Mouse (Mus musculus) lung, embryonic 14.5 days (tissue): ENCODE results near the gene Wfdc12. TPM values are rescaled to one million over a fixed set of nuclear protein-coding genes. Genes with fewer than 3 reads are reported as not detected.

Experiments
- ATAC-seq: fragments of 200-750 bp; cut with Nextera tagmentation; 2 replicates; pipeline ENCODE4 v1.8.0; 2017; ENCODE audit warnings: mild to moderate bottlenecking, moderate TSS enrichment, moderate library complexity; ENCODE audit not compliant: insufficient read depth
- DNase-seq: peaks from one replicate; pipeline ENCODE4 v3.0.0-alpha.2; 2015
- H3K27ac ChIP-seq: fragments of 300-500 bp; sonication (generic); 2 replicates; pipeline ENCODE4 v1.5.1; 2014; ENCODE audit warnings: low read depth, mild to moderate bottlenecking, moderate library complexity
- H3K27me3 ChIP-seq: fragments of 300-500 bp; sonication (generic); 2 replicates; pipeline ENCODE4 v1.6.1; 2014; ENCODE audit warnings: low read length, control low read depth; ENCODE audit not compliant: insufficient read depth
- H3K36me3 ChIP-seq: fragments of 300-500 bp; sonication (generic); 2 replicates; pipeline ENCODE4 v1.6.1; 2014; ENCODE audit warnings: control low read depth; ENCODE audit not compliant: insufficient read depth
- H3K4me1 ChIP-seq: fragments of 300-500 bp; sonication (generic); 2 replicates; pipeline ENCODE4 v1.6.1; 2014; ENCODE audit warnings: antibody characterized with exemption, control low read depth; ENCODE audit not compliant: insufficient read depth
- H3K4me2 ChIP-seq: fragments of 300-500 bp; sonication (generic); 2 replicates; pipeline ENCODE4 v1.6.1; 2014; ENCODE audit warnings: mild to moderate bottlenecking
- H3K4me3 ChIP-seq: fragments of 300-500 bp; sonication (generic); 2 replicates; pipeline ENCODE4 v1.5.1; 2014; ENCODE audit warnings: low read depth, low read length
- H3K9ac ChIP-seq: fragments of 300-500 bp; sonication (generic); 2 replicates; pipeline ENCODE4 v1.6.1; 2014
- H3K9me3 ChIP-seq: fragments of 300-500 bp; sonication (generic); 2 replicates; pipeline ENCODE4 v1.6.1; 2016; ENCODE audit warnings: low read depth, low read length, control low read depth
- CTCF ChIP-seq: IDR thresholded peaks from 2 replicates; pipeline ENCODE4 v1.5.1; 2016; ENCODE audit warnings: antibody characterized with exemption, low read depth
- WGBS: fragments of 180-500 bp; shearing (Covaris S2); extraction: QIAGEN DNeasy Blood & Tissue Kit; methylation state at CpG from one replicate; pipeline ENCODE4 v1.1.7; 2014; 5-methylcytosine and 5-hydroxymethylcytosine counted together
- polyA plus RNA-seq: library from polyadenylated mRNA; unstranded; fragments of >200 nt; fragmentation: Nextera tagmentation; extraction: Ambion mirVana; gene quantifications from 2 replicates; pipeline ENCODE4 v1.2.1, GENCODE M21; 2014

Gene Wfdc12
- polyA plus RNA-seq, 1 experiment from 2014 or later: not detected

GRCm38 (mm10) chr2:164150086-164150760, 40.2 kb downstream of the Wfdc12 start:
- no peak for TF ChIP-seq CTCF
- no peak overlapping the region for H3K4me3 ChIP-seq
- H3K36me3 ChIP-seq: peaks cover 22% of the 10 kb centered on the region
- whole genome bisulfite sequencing: 39% methylated on average over 14 of the region's 14 CpGs
- no peaks in the 10 kb centered on the region for H3K9me3 ChIP-seq
- no peak overlapping the region for H3K4me2 ChIP-seq
- H3K4me1 ChIP-seq: no peaks in the 10 kb centered on the region
- no peaks in the 10 kb centered on the region for H3K27me3 ChIP-seq
- DNase-seq (peak; percentile 11), ATAC-seq (no peak)
- no peak overlapping the region; the same call in 1 of the 2 replicates for H3K27ac ChIP-seq
- H3K9ac ChIP-seq: no peak overlapping the region

- no peak for TF ChIP-seq CTCF
- no peak overlapping the region for H3K4me3 ChIP-seq
- H3K9ac ChIP-seq: no peak overlapping the region
- no peaks in the 10 kb centered on the region for H3K4me1 ChIP-seq
- no peak for ATAC-seq
- 93% methylated on average over 12 of the region's 12 CpGs for WGBS
- no peak overlapping the region for H3K27ac ChIP-seq
- no peak for DNase-seq
- H3K9me3 ChIP-seq: no peaks in the 10 kb centered on the region
- no peaks in the 10 kb centered on the region for H3K27me3 ChIP-seq
- 0 out of 2 replicates have a peak, but pooled peaks cover under 1% of the 10 kb centered on the region for H3K36me3 ChIP-seq
- H3K4me2 ChIP-seq: no peak overlapping the region
These were observed 43.9 kb downstream of the Wfdc12 start for GRCm38 (mm10) chr2:164146556-164146955.

GRCm38 (mm10) chr2:164144541-164144940, 45.9 kb downstream of the Wfdc12 start:
- Histone ChIP-seq H3K27ac (no peak overlapping the region), H3K4me1 (no peaks in the 10 kb centered on the region)
- WGBS: 77% methylated on average over 10 of the region's 10 CpGs

GRCm38 (mm10) chr2:164144025-164144424, 46.4 kb downstream of the Wfdc12 start:
- WGBS: 73% methylated on average over 6 of the region's 6 CpGs
- DNase-seq (no peak), ATAC-seq (no peak)

More at GRCm38 (mm10) chr2:164144541-164144940, 45.9 kb downstream of the Wfdc12 start:
- Histone ChIP-seq H3K4me2 (no peak overlapping the region), H3K36me3 (no peaks in the 10 kb centered on the region), H3K4me3 (no peak overlapping the region), H3K9me3 (no peaks in the 10 kb centered on the region), H3K27me3 (no peaks in the 10 kb centered on the region), H3K9ac (no peak overlapping the region)
- DNase-seq (no peak), ATAC-seq (no peak)
- no peak for TF ChIP-seq CTCF

GRCm38 (mm10) chr2:164142021-164142420, 48.4 kb downstream of the Wfdc12 start:
- Histone ChIP-seq H3K9me3 (no peaks in the 10 kb centered on the region), H3K27me3 (no peaks in the 10 kb centered on the region), H3K4me3 (no peak overlapping the region), H3K4me2 (no peak overlapping the region), H3K9ac (no peak overlapping the region), H3K27ac (peak overlapping the region; percentile 40; the same call in 1 of the 2 replicates), H3K36me3 (0 out of 2 replicates have a peak, but pooled peaks cover 1% of the 10 kb centered on the region), H3K4me1 (no peaks in the 10 kb centered on the region)
- WGBS: 57% methylated on average over 10 of the region's 10 CpGs
- no peak for TF ChIP-seq CTCF
- ATAC-seq (no peak), DNase-seq (peak; percentile 39)

More at GRCm38 (mm10) chr2:164144025-164144424, 46.4 kb downstream of the Wfdc12 start:
- Histone ChIP-seq H3K9me3 (no peaks in the 10 kb centered on the region), H3K4me1 (no peaks in the 10 kb centered on the region), H3K27me3 (no peaks in the 10 kb centered on the region), H3K9ac (no peak overlapping the region), H3K36me3 (no peaks in the 10 kb centered on the region), H3K27ac (no peak overlapping the region), H3K4me2 (no peak overlapping the region), H3K4me3 (no peak overlapping the region)
- TF ChIP-seq CTCF: no peak

Other genes with a start within 250 kb of the Wfdc12 start
- 316 and 319 TPM in 2 replicates for gene Ywhab, start 195.6 kb downstream of the Wfdc12 start, polyA plus RNA-seq
- 1.1 and 1.8 TPM in 2 replicates for gene Pabpc1l, start 165.2 kb downstream of the Wfdc12 start, polyA plus RNA-seq
- 30.7 and 33.7 TPM in 2 replicates for gene Stk4, start 120.3 kb downstream of the Wfdc12 start, polyA plus RNA-seq
- 54.2 and 54.4 TPM in 2 replicates for gene Tomm34, start 119.4 kb downstream of the Wfdc12 start, polyA plus RNA-seq
- not detected in 2 replicates for gene Kcns1, start 19.5 kb downstream of the Wfdc12 start, polyA plus RNA-seq
- not detected in 2 replicates for gene Wfdc5, start 7.9 kb downstream of the Wfdc12 start, polyA plus RNA-seq
- not detected in 2 replicates for gene Wfdc15a, start 9.5 kb upstream of the Wfdc12 start, polyA plus RNA-seq
- gene Wfdc15b, start 31.1 kb upstream of the Wfdc12 start, polyA plus RNA-seq: not detected in 2 replicates
- gene Svs2, start 47.9 kb upstream of the Wfdc12 start, polyA plus RNA-seq: not detected in 2 replicates
- not detected in 2 replicates for gene Svs3b, start 66.0 kb upstream of the Wfdc12 start, polyA plus RNA-seq
- gene Svs4, start 87.9 kb upstream of the Wfdc12 start, polyA plus RNA-seq: not detected in 2 replicates
- gene Svs3a, start 98.7 kb upstream of the Wfdc12 start, polyA plus RNA-seq: not detected in 2 replicates
- gene Svs6, start 126.1 kb upstream of the Wfdc12 start, polyA plus RNA-seq: not detected in 2 replicates
- not detected in 2 replicates for gene Svs5, start 142.1 kb upstream of the Wfdc12 start, polyA plus RNA-seq
- gene Slpi, start 198.5 kb upstream of the Wfdc12 start, polyA plus RNA-seq: 0.73 and 0.86 TPM in 2 replicates
- 4.9 and 5.1 TPM in 2 replicates for gene Rbpjl, start 212.5 kb upstream of the Wfdc12 start, polyA plus RNA-seq
- 5.5 and 6.7 TPM in 2 replicates for gene Matn4, start 214.6 kb upstream of the Wfdc12 start, polyA plus RNA-seq